Mouse (Mus musculus) MEL (cell line): Measurements from ENCODE around the gene Apba2. TPM values are rescaled to one million over a fixed set of nuclear protein-coding genes. Genes with fewer than 3 reads are reported as not detected.

Source experiments
- DNase-seq: peaks from one replicate; pipeline ENCODE4 v3.0.0; 2011; ENCODE audit warnings: low read depth, low spot score
- H3K27ac ChIP-seq: 2 replicates; pipeline ENCODE4 v1.5.1; 2012; ENCODE audit warnings: low read depth, mild to moderate bottlenecking, control low read depth, low read length, moderate library complexity; ENCODE audit not compliant: control insufficient read depth
- H3K27me3 ChIP-seq, 2 experiments: fragments of 150-350 bp in 1 of 2; sonication (generic) in 1 of 2; 2 replicates each; pipeline ENCODE4 v1.6.1; 2012; ENCODE audit warnings: low read length in 2 of 2, mild to moderate bottlenecking in 2 of 2, improper control_type of control experiment in 1 of 2, moderate library complexity in 1 of 2; ENCODE audit not compliant: insufficient read depth in 2 of 2, control insufficient read depth in 1 of 2
- H3K36me3 ChIP-seq, 2 experiments: 2 replicates each; pipeline ENCODE4 v1.6.1; 2012 to 2014; ENCODE audit warnings: low read length in 2 of 2, improper control_type of control experiment in 1 of 2, inconsistent platforms in 1 of 2, mild to moderate bottlenecking in 1 of 2; ENCODE audit not compliant: insufficient read depth in 2 of 2, control insufficient read depth in 1 of 2
- H3K4me1 ChIP-seq, 2 experiments: fragments of 150-350 bp in 1 of 2; sonication (generic) in 1 of 2; 2 replicates each; pipeline ENCODE4 v1.6.1; 2012; ENCODE audit warnings: low read length in 2 of 2, improper control_type of control experiment in 1 of 2, mild to moderate bottlenecking in 1 of 2; ENCODE audit not compliant: insufficient read depth in 2 of 2, control insufficient read depth in 1 of 2
- H3K4me3 ChIP-seq, 2 experiments: fragments of 150-350 bp in 1 of 2; sonication (generic) in 1 of 2; 2 replicates each; pipeline ENCODE4 v1.5.1; 2012; ENCODE audit warnings: low read depth in 2 of 2, low read length in 2 of 2, mild to moderate bottlenecking in 2 of 2, moderate library complexity in 2 of 2, control low read depth in 1 of 2, improper control_type of control experiment in 1 of 2; ENCODE audit not compliant: control insufficient read depth in 1 of 2, insufficient read depth in 1 of 2
- H3K79me2 ChIP-seq: 2 replicates; pipeline ENCODE4 v1.6.1; 2012; ENCODE audit warnings: mild to moderate bottlenecking, low read length, moderate library complexity; ENCODE audit not compliant: control insufficient read depth, poor library complexity, insufficient read depth
- H3K9ac ChIP-seq: 2 replicates; pipeline ENCODE4 v1.6.1; 2012; ENCODE audit warnings: low read depth, mild to moderate bottlenecking, control low read depth, low read length, moderate library complexity; ENCODE audit not compliant: control insufficient read depth, poor library complexity, severe bottlenecking
- H3K9me3 ChIP-seq: fragments of 150-350 bp; sonication (generic); replicated peaks from 2 replicates; pipeline ENCODE4 v1.6.1; 2012; ENCODE audit warnings: mild to moderate bottlenecking, low read length, improper control_type of control experiment, moderate library complexity; ENCODE audit not compliant: insufficient read depth
- BHLHE40 ChIP-seq: IDR thresholded peaks from 2 replicates; pipeline ENCODE4 v1.6.1; 2012; ENCODE audit warnings: low read depth, mild to moderate bottlenecking, inconsistent platforms, low read length, improper control_type of control experiment, borderline replicate concordance
- CHD1 ChIP-seq: IDR thresholded peaks from 2 replicates; pipeline ENCODE4 v1.6.1; 2012; ENCODE audit warnings: low read depth, mild to moderate bottlenecking, inconsistent platforms, low read length, improper control_type of control experiment
- CHD2 ChIP-seq: IDR thresholded peaks from 2 replicates; pipeline ENCODE4 v1.6.1; 2011; ENCODE audit warnings: low read length, improper control_type of control experiment
- E2F4 ChIP-seq: IDR thresholded peaks from 2 replicates; pipeline ENCODE4 v1.6.1; 2011; ENCODE audit warnings: low read depth, low read length, improper control_type of control experiment, borderline replicate concordance
- HCFC1 ChIP-seq: IDR thresholded peaks from 2 replicates; pipeline ENCODE4 v1.6.1; 2012; ENCODE audit warnings: low read depth, mild to moderate bottlenecking, inconsistent platforms, low read length, improper control_type of control experiment, moderate library complexity
- JUND ChIP-seq: IDR thresholded peaks from 2 replicates; pipeline ENCODE4 v1.6.1; 2011; ENCODE audit warnings: low read depth, mild to moderate bottlenecking, improper control_type of control experiment, low read length
- KAT2A ChIP-seq: conservative IDR thresholded peaks from 2 replicates; pipeline ENCODE4 v1.6.1; 2012; ENCODE audit warnings: low read depth, low read length, improper control_type of control experiment, inconsistent platforms
- MAX ChIP-seq: IDR thresholded peaks from 2 replicates; pipeline ENCODE4 v1.6.1; 2011; ENCODE audit warnings: low read length, improper control_type of control experiment
- MAZ ChIP-seq: IDR thresholded peaks from 2 replicates; pipeline ENCODE4 v1.6.1; 2012; ENCODE audit warnings: low read depth, mild to moderate bottlenecking, inconsistent platforms, low read length, improper control_type of control experiment
- MEF2A ChIP-seq: IDR thresholded peaks from 2 replicates; pipeline ENCODE4 v1.6.1; 2014; ENCODE audit warnings: low read depth, mild to moderate bottlenecking, inconsistent platforms, low read length, improper control_type of control experiment; ENCODE audit not compliant: poor library complexity, insufficient replicate concordance, severe bottlenecking; ENCODE audit errors: extremely low read depth
- MXI1 ChIP-seq: IDR thresholded peaks from 2 replicates; pipeline ENCODE4 v1.6.1; 2011; ENCODE audit warnings: mild to moderate bottlenecking, low read depth, low read length, improper control_type of control experiment
- MYB ChIP-seq: IDR thresholded peaks from 2 replicates; pipeline ENCODE4 v1.6.1; 2011; ENCODE audit warnings: mild to moderate bottlenecking, low read depth, low read length, improper control_type of control experiment
- UBTF ChIP-seq: IDR thresholded peaks from 2 replicates; pipeline ENCODE4 v1.6.1; 2012; ENCODE audit warnings: low read depth, mild to moderate bottlenecking, inconsistent platforms, low read length, improper control_type of control experiment, moderate library complexity, borderline replicate concordance; ENCODE audit not compliant: insufficient read depth
- ZKSCAN1 ChIP-seq: IDR thresholded peaks from 2 replicates; pipeline ENCODE4 v1.6.1; 2012; ENCODE audit warnings: low read depth, mild to moderate bottlenecking, inconsistent platforms, low read length, improper control_type of control experiment, moderate library complexity
- ZMIZ1 ChIP-seq: IDR thresholded peaks from 2 replicates; pipeline ENCODE4 v1.6.1; 2012; ENCODE audit warnings: low read depth, mild to moderate bottlenecking, inconsistent platforms, low read length, improper control_type of control experiment, moderate library complexity
- polyA plus RNA-seq, 2 experiments: library from polyadenylated mRNA; stranded (reverse) in 1 of 2; unstranded in 1 of 2; fragments of >175 nt in 1 of 2; fragments of >200 nt in 1 of 2; gene quantifications; 2 replicates each; pipeline versions ENCODE4 v1.2.1 to v1.2.4; 2012; ENCODE audit warnings: low replicate concordance in 2 of 2, low read depth in 1 of 2; ENCODE audit not compliant: insufficient read length in 2 of 2, insufficient read depth in 1 of 2, missing spikeins in 1 of 2
- total RNA-seq: library from RNA; depleted of rRNA; stranded (reverse); fragments of 300-350 nt; gene quantifications from 2 replicates; pipeline ENCODE4 v1.2.3, GENCODE M21; 2012

The Apba2 gene
- total and polyA plus RNA-seq, 3 experiments, result not detected

DNA sequence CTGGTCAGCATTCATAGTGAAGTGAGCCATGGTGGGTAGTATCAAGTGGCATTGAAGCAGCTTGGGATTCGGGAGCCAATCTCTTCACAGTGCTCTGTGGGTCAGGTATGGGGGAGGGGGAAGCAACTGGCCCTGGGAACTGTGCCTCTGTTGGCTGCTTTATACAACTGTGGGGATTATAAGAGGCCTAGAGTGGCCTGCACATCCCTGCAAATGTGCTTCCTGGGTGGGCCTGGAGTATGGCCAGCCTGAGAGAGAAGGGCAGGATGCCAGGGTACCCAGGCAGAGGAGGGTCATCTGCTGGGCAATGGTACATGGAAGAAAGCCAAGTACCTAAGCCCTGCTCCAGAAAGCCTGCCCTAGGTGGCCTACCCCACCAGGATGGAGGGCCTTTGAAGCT lies 49.4 kb downstream of the Apba2 start:
- Histone ChIP-seq H3K9me3 (no peaks in the 10 kb centered on the region), H3K4me3 (no peak overlapping the region), H3K4me1 (no peaks in the 10 kb centered on the region), H3K36me3 (no peaks in the 10 kb centered on the region), H3K27me3 (no peaks in the 10 kb centered on the region), H3K27ac (no peak overlapping the region), H3K9ac (no peak overlapping the region), H3K79me2 (no peaks in the 10 kb centered on the region)
- no peak for DNase-seq
- no peak for TF ChIP-seq ZKSCAN1
- TF ChIP-seq KAT2A, result no peak
- TF ChIP-seq E2F4, result no peak
- no peak for TF ChIP-seq HCFC1
- TF ChIP-seq MXI1, result no peak
- no peak for TF ChIP-seq CHD1
- TF ChIP-seq ZMIZ1, result no peak
- no peak for TF ChIP-seq MAX
- no peak for TF ChIP-seq BHLHE40
- TF ChIP-seq UBTF, result no peak
- no peak for TF ChIP-seq CHD2
- TF ChIP-seq MEF2A, result no peak
- no peak for TF ChIP-seq JUND
- no peak for TF ChIP-seq MYB

GRCm38 (mm10) chr7:64552523-64553190 lies 51.2 kb downstream of the Apba2 start:
- Histone ChIP-seq H3K9ac (no peak overlapping the region), H3K79me2 (no peaks in the 10 kb centered on the region), H3K4me1 (no peaks in the 10 kb centered on the region), H3K27ac (no peak overlapping the region), H3K27me3 (no peaks in the 10 kb centered on the region), H3K9me3 (no peaks in the 10 kb centered on the region), H3K36me3 (no peaks in the 10 kb centered on the region), H3K4me3 (no peak overlapping the region)
- no peak for DNase-seq
- no peak for TF ChIP-seq MAZ
